Mouse (Mus musculus) spleen, postnatal 10 days (tissue): Measurements from ENCODE around the gene Sox4.

Experiments
- DNase-seq, 2 experiments: peaks; one replicate each; pipeline ENCODE4 v3.0.0; 2021 to 2022; ENCODE audit warnings: low spot score in 2 of 2

The Sox4 gene

GRCm38 (mm10) chr13:28947740-28948441 lies 5.6 kb downstream of the Sox4 start:
- DNase-seq = no peak

GRCm38 (mm10) chr13:28946565-28947135 lies 6.9 kb downstream of the Sox4 start:
- no peak for DNase-seq

GRCm38 (mm10) chr13:28945681-28946080 lies 7.8 kb downstream of the Sox4 start:
- no peak for DNase-seq

GRCm38 (mm10) chr13:28942926-28943325 lies 10.6 kb downstream of the Sox4 start:
- no peak for DNase-seq

GRCm38 (mm10) chr13:28941983-28942630 lies 11.4 kb downstream of the Sox4 start:
- no peak for DNase-seq

GRCm38 (mm10) chr13:28933375-28933774 lies 20.1 kb downstream of the Sox4 start:
- no peak for DNase-seq

- DNase-seq = no peak
These were observed 21.7 kb downstream of the Sox4 start for GRCm38 (mm10) chr13:28931776-28932175.

- no peak for DNase-seq
These were observed 22.2 kb downstream of the Sox4 start for GRCm38 (mm10) chr13:28931266-28931665.

GRCm38 (mm10) chr13:28930364-28930763 lies 23.1 kb downstream of the Sox4 start:
- DNase-seq = no peak

GRCm38 (mm10) chr13:28929936-28930335 lies 23.6 kb downstream of the Sox4 start:
- no peak for DNase-seq

- DNase-seq = no peak
These were observed 30.4 kb downstream of the Sox4 start for GRCm38 (mm10) chr13:28923136-28923535.

GRCm38 (mm10) chr13:28917379-28918250 lies 35.9 kb downstream of the Sox4 start:
- DNase-seq = no peak

GRCm38 (mm10) chr13:28913656-28914055 lies 39.9 kb downstream of the Sox4 start:
- DNase-seq = no peak

GRCm38 (mm10) chr13:28906981-28907380 lies 46.5 kb downstream of the Sox4 start:
- no peak for DNase-seq
